Mouse (Mus musculus) G1E (cell line): Measurements from ENCODE around the gene Rad50. TPM values are rescaled to one million over a fixed set of nuclear protein-coding genes. Genes with fewer than 3 reads are reported as not detected.

ENCODE experiments used
- ATAC-seq: 2 replicates; pipeline ENCODE4 v1.8.0; 2016; ENCODE audit warnings: mild to moderate bottlenecking; ENCODE audit not compliant: insufficient number of reproducible peaks, poor library complexity, low FRiP score, severe bottlenecking; ENCODE audit errors: extremely low read depth
- DNase-seq: peaks from one replicate; pipeline ENCODE4 v3.0.0; 2012; ENCODE audit warnings: low spot score
- H3K27me3 ChIP-seq: 2 replicates; pipeline ENCODE4 v1.6.1; 2012; ENCODE audit warnings: mild to moderate bottlenecking, low read length, inconsistent platforms; ENCODE audit not compliant: insufficient read depth
- H3K36me3 ChIP-seq: replicated peaks from 2 replicates; pipeline ENCODE3; 2012; ENCODE audit warnings: mild to moderate bottlenecking, inconsistent platforms
- H3K4me1 ChIP-seq: 2 replicates; pipeline ENCODE4 v1.6.1; 2012; ENCODE audit warnings: low read depth, low read length, inconsistent platforms, mixed read lengths; ENCODE audit not compliant: insufficient read depth
- H3K4me3 ChIP-seq: 2 replicates; pipeline ENCODE4 v1.5.1; 2012; ENCODE audit warnings: low read depth, mild to moderate bottlenecking, inconsistent platforms, low read length, moderate library complexity, mixed read lengths
- H3K9me3 ChIP-seq: replicated peaks from 2 replicates; pipeline ENCODE4 v1.6.1; 2012; ENCODE audit warnings: inconsistent platforms
- CTCF ChIP-seq: IDR thresholded peaks from 2 replicates; pipeline ENCODE4 v1.5.1; 2012; ENCODE audit warnings: low read depth, low read length, inconsistent platforms, mixed read lengths
- GATA1 ChIP-seq: IDR thresholded peaks from 2 replicates; pipeline ENCODE4 v1.6.1; 2012; ENCODE audit warnings: borderline replicate concordance, low read length, inconsistent platforms, mixed read lengths
- GATA2 ChIP-seq: IDR thresholded peaks from 2 replicates; pipeline ENCODE4 v1.6.1; 2012; ENCODE audit warnings: low read depth, low read length, inconsistent platforms, borderline replicate concordance
- POLR2AphosphoS5 ChIP-seq: IDR thresholded peaks from 2 replicates; pipeline ENCODE4 v1.6.1; 2012; ENCODE audit warnings: low read depth, low read length, inconsistent platforms; ENCODE audit not compliant: insufficient replicate concordance
- TAL1 ChIP-seq: conservative IDR thresholded peaks from 2 replicates; pipeline ENCODE4 v1.6.1; 2012; ENCODE audit warnings: low read depth, low read length, inconsistent platforms, mixed read lengths
- polyA plus RNA-seq: library from polyadenylated mRNA; stranded (reverse); fragments of >175 nt; gene quantifications from 2 replicates; pipeline ENCODE4 v1.2.3, GENCODE M21; 2012
- total RNA-seq, 2 experiments: library from RNA; stranded (forward) in 1 of 2; stranded (reverse) in 1 of 2; fragments of 200-1000 nt in 1 of 2; fragments of >200 nt in 1 of 2; fragmentation: Nextera tagmentation in 1 of 2; gene quantifications; 2 replicates each; pipeline ENCODE4 v1.2.3; 2014 to 2017

Gene Rad50
- total and polyA plus RNA-seq, 3 experiments = 16.4 to 97.2 (median 92.4) TPM

GRCm38 (mm10) chr11:53632122-53632733 lies 74.9 kb downstream of the Rad50 start:
- TF ChIP-seq GATA1 (no peak), TAL1 (no peak), CTCF (peak; percentile 26), GATA2 (no peak)
- peaks cover 72% of the 10 kb centered on the region for H3K4me1 ChIP-seq
- ATAC-seq (no peak), DNase-seq (no peak)
- H3K36me3 ChIP-seq = no peaks in the 10 kb centered on the region
- H3K27me3 ChIP-seq = peaks cover 13% of the 10 kb centered on the region; the same call in 1 of the 2 replicates
- no peaks in the 10 kb centered on the region for H3K9me3 ChIP-seq
- H3K4me3 ChIP-seq = no peak overlapping the region

- peaks cover 3% of the 10 kb centered on the region for H3K36me3 ChIP-seq
- TF ChIP-seq POLR2AphosphoS5 = no peak
- no peak for TF ChIP-seq GATA2
- peak; percentile 80; the same call in 1 of the 2 replicates for TF ChIP-seq CTCF
- TF ChIP-seq GATA1 = no peak
- TF ChIP-seq TAL1 = no peak
- ATAC-seq (peak; percentile 55), DNase-seq (peak; percentile 78)
- no peak overlapping the region; the same call in 1 of the 2 replicates for H3K4me3 ChIP-seq
- H3K4me1 ChIP-seq = peaks cover 73% of the 10 kb centered on the region
- H3K27me3 ChIP-seq = no peaks in the 10 kb centered on the region; the same call in 1 of the 2 replicates
- peaks cover 7% of the 10 kb centered on the region for H3K9me3 ChIP-seq
Observed at GRCm38 (mm10) chr11:53627859-53628258, 79.3 kb downstream of the Rad50 start.

- H3K4me3 ChIP-seq = peak overlapping the region; percentile 62; the same call in 1 of the 2 replicates
- DNase-seq = peak; percentile 55
- H3K9me3 ChIP-seq = peaks cover 7% of the 10 kb centered on the region
- ATAC-seq = peak; percentile 67
- no peaks in the 10 kb centered on the region for H3K27me3 ChIP-seq
- peaks cover 74% of the 10 kb centered on the region for H3K4me1 ChIP-seq
- TF ChIP-seq GATA1 (no peak), POLR2AphosphoS5 (no peak), TAL1 (no peak), CTCF (no peak), GATA2 (no peak)
- H3K36me3 ChIP-seq = peaks cover 3% of the 10 kb centered on the region
Observed at GRCm38 (mm10) chr11:53626802-53627373, 80.2 kb downstream of the Rad50 start.

- DNase-seq = no peak
- Histone ChIP-seq H3K27me3 (no peaks in the 10 kb centered on the region), H3K9me3 (peaks cover 7% of the 10 kb centered on the region), H3K4me3 (no peak overlapping the region), H3K4me1 (peaks cover 86% of the 10 kb centered on the region), H3K36me3 (peaks cover 3% of the 10 kb centered on the region)
- no peak for ATAC-seq
- TF ChIP-seq GATA2 = no peak
- no peak for TF ChIP-seq POLR2AphosphoS5
- TF ChIP-seq TAL1 = no peak
- no peak for TF ChIP-seq CTCF
- no peak for TF ChIP-seq GATA1
Observed at GRCm38 (mm10) chr11:53624124-53624523, 83.0 kb downstream of the Rad50 start.

- H3K27me3 ChIP-seq = no peaks in the 10 kb centered on the region
- TF ChIP-seq GATA1 = no peak
- no peak for TF ChIP-seq GATA2
- no peak for TF ChIP-seq POLR2AphosphoS5
- no peak for TF ChIP-seq CTCF
- no peak for TF ChIP-seq TAL1
- peak overlapping the region; percentile 53; the same call in 1 of the 2 replicates for H3K4me3 ChIP-seq
- no peak for DNase-seq
- peaks cover 92% of the 10 kb centered on the region for H3K4me1 ChIP-seq
- ATAC-seq = no peak
- H3K9me3 ChIP-seq = peaks cover 7% of the 10 kb centered on the region
- peaks cover 3% of the 10 kb centered on the region for H3K36me3 ChIP-seq
Observed at GRCm38 (mm10) chr11:53623573-53623972, 83.5 kb downstream of the Rad50 start.

GRCm38 (mm10) chr11:53622440-53622806 lies 84.7 kb downstream of the Rad50 start:
- ATAC-seq (no peak), DNase-seq (no peak)
- Histone ChIP-seq H3K4me3 (no peak overlapping the region; the same call in 1 of the 2 replicates), H3K9me3 (peaks cover 7% of the 10 kb centered on the region), H3K36me3 (peaks cover 3% of the 10 kb centered on the region), H3K4me1 (peaks cover 97% of the 10 kb centered on the region), H3K27me3 (no peaks in the 10 kb centered on the region)
- TF ChIP-seq TAL1 (no peak), GATA1 (no peak), CTCF (no peak), GATA2 (no peak), POLR2AphosphoS5 (no peak)
